Mouse (Mus musculus) forelimb bud, embryonic 11.5 days (tissue): ENCODE data around the gene Brap.
"Not testable (repeated sequence)": the region's sequence is repeated elsewhere in the genome, so short reads cannot be mapped to it uniquely, and the experiment has no call there.

ENCODE experiments used
- DNase-seq: peaks from one replicate; pipeline ENCODE4 v3.0.0-alpha.2; 2012; ENCODE audit warnings: low read depth, low spot score

The Brap gene

GRCm38 (mm10) chr5:121660059-121660896, at the start of gene Brap, which contains the start of gene Acad10:
Brap (plus strand) TSS chr5:121660563.
Acad10 (minus strand) TSS chr5:121660514.
- DNase-seq, result peak; percentile 92

GRCm38 (mm10) chr5:121612036-121612435, 48.3 kb upstream of the Brap start:
- DNase-seq, result no peak

- DNase-seq, result not testable (repeated sequence)
Observed at GRCm38 (mm10) chr5:121614921-121615320, 45.4 kb upstream of the Brap start.

- DNase-seq, result peak; percentile 82
Observed at GRCm38 (mm10) chr5:121618592-121619513, 41.5 kb upstream of the Brap start, which contains the start of gene Acad12. Acad12 (minus strand) TSS chr5:121618938.

GRCm38 (mm10) chr5:121621102-121621501, 39.3 kb upstream of the Brap start:
- DNase-seq, result no peak

- no peak for DNase-seq
Observed at GRCm38 (mm10) chr5:121623241-121623640, 37.1 kb upstream of the Brap start.

- DNase-seq, result peak; percentile 47
Observed at GRCm38 (mm10) chr5:121627871-121628270, 32.5 kb upstream of the Brap start.

- DNase-seq, result not testable (repeated sequence)
Observed at GRCm38 (mm10) chr5:121631106-121631647, 29.2 kb upstream of the Brap start.

- no peak for DNase-seq
Observed at GRCm38 (mm10) chr5:121632804-121633203, 27.6 kb upstream of the Brap start.

- DNase-seq, result no peak
Observed at GRCm38 (mm10) chr5:121634668-121635067, 25.7 kb upstream of the Brap start.

- DNase-seq, result no peak
Observed at GRCm38 (mm10) chr5:121637296-121637695, 23.1 kb upstream of the Brap start.

- no peak for DNase-seq
Observed at GRCm38 (mm10) chr5:121639601-121640000, 20.8 kb upstream of the Brap start.

- no peak for DNase-seq
Observed at GRCm38 (mm10) chr5:121649134-121649533, 11.2 kb upstream of the Brap start.

- no peak for DNase-seq
Observed at GRCm38 (mm10) chr5:121654526-121654925, 5.8 kb upstream of the Brap start.

GRCm38 (mm10) chr5:121656866-121657265, 3.5 kb upstream of the Brap start:
- DNase-seq, result not testable (repeated sequence)

GRCm38 (mm10) chr5:121657656-121658055, 2.7 kb upstream of the Brap start:
- not testable (repeated sequence) for DNase-seq

- no peak for DNase-seq
Observed at GRCm38 (mm10) chr5:121660897-121661254, 513 bp downstream of the Brap start.

- no peak for DNase-seq
Observed at GRCm38 (mm10) chr5:121661494-121661893, 1.1 kb downstream of the Brap start.

GRCm38 (mm10) chr5:121663456-121663855, 3.1 kb downstream of the Brap start:
- DNase-seq, result no peak

GRCm38 (mm10) chr5:121664078-121664477, 3.7 kb downstream of the Brap start:
- DNase-seq, result no peak

- DNase-seq, result no peak
Observed at GRCm38 (mm10) chr5:121664971-121665370, 4.6 kb downstream of the Brap start.

GRCm38 (mm10) chr5:121667067-121667466, 6.7 kb downstream of the Brap start:
- DNase-seq, result no peak
